Mouse (Mus musculus) embryo, embryonic 9.5 days (tissue): Measurements from ENCODE around the gene Pkp2.

Experiments
- DNase-seq: peaks from one replicate; pipeline ENCODE4 v3.0.0-alpha.2; 2017; ENCODE audit errors: extremely low spot score

The Pkp2 gene

DNA sequence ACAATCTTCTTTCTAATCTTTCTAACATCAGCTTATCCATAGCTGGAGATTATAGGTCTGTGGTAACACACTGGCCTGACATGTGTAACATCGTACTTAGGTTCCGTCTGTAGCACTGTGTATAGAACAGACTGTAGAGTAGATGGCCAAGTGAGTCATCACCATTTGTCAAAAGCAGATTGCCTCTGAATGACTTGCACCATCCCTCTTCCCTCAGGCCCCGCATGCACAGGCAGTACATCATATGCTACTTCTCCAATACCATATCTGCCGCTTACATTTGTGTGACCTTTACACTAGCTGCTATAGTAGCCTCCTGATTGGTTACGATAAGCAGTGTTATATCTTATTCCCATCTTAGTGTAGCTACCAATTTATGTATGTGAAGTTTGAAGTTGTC, 47.8 kb downstream of the Pkp2 start:
- no peak for DNase-seq

- DNase-seq = no peak
Observed at GRCm38 (mm10) chr16:16261481-16261880, 48.4 kb downstream of the Pkp2 start.

DNA sequence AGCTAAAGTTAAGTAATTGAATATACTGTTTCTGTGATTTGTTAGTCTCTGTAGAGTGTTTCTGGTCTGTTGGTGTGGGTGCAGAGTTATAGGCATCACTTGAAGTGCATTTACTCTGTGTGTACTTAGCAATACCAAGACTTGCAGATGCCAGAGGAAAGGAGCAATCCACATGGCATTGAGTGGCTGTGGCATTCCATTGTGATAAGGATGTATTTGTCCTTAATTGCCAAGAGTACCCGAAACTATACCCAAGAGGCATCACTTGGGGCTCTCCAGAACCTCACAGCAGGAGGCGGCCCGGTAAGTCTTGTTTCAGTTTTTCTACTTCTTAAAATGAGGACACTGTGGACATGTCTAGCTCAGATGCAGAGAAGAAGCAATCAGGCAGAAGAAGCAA, 49.3 kb downstream of the Pkp2 start:
- DNase-seq = no peak

DNA sequence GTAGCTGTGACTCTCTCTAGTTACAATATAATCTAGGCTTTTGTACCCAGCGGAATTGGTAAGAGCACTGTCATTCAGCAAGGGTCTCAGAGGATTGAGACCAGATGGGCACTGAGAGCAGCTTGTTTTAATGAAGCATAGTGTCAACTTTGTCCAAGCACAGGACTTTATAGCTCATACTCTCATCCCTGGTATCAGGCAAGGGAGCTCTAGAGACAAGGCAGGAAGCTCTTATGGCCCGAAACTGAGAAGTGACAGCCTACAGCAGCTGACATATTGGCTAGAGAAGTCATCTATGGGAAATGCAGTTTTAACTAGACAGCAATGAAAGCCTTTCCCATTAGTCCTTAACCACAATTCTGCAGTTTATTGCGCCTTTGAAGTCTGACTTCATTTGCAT, 59.9 kb downstream of the Pkp2 start:
- DNase-seq = no peak

- DNase-seq = no peak
Observed at GRCm38 (mm10) chr16:16273752-16274151, 60.6 kb downstream of the Pkp2 start.

- peak; percentile 88 for DNase-seq
Observed at GRCm38 (mm10) chr16:16302369-16303137, 89.4 kb downstream of the Pkp2 start, which contains the start of gene Yars2. Gene Yars2, plus strand, starts transcription at chr16:16302965.

- DNase-seq = peak; percentile 74
Observed at GRCm38 (mm10) chr16:16303138-16303827, 90.2 kb downstream of the Pkp2 start.

- peak; percentile 37 for DNase-seq
Observed at GRCm38 (mm10) chr16:16303888-16304287, 90.8 kb downstream of the Pkp2 start.

DNA sequence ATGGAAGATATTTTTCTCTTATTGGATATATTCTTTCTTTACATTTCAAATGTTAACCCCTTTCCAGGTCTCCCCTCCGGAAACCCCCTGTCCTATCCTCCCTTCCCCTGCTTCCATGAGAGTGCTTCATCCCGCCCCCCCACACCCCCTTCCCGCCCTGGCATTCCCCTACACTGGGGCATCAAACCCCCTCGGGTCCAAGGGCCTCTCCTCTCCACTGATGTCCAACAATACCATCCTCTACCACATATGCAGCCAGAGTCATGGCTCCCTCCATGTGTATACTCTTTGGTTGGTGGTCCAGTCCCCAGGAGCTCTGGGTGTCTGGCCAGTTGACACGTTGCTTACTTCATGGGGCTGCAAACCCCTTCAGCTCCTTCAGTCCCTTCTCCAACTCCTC, 98.2 kb downstream of the Pkp2 start:
- no peak for DNase-seq
